Mouse (Mus musculus): ENCODE measurements around the gene Rimbp2. TPM values are rescaled to one million over a fixed set of nuclear protein-coding genes. Genes with fewer than 3 reads are reported as not detected.

Rimbp2 gene
- total and polyA plus RNA-seq, 3 experiments: not detected

- Histone ChIP-seq H3K4me3 (ENCODE audit: control insufficient read depth in 1 of 2, insufficient read depth in 1 of 2, low read depth in 2 of 2, low read length in 2 of 2) (no peak overlapping the region), H3K36me3 (ENCODE audit: control insufficient read depth in 1 of 2, insufficient read depth in 2 of 2, low read length in 2 of 2) (no peaks in the 10 kb centered on the region), H3K9ac (ENCODE audit: control insufficient read depth, low read depth, low read length, poor library complexity, severe bottlenecking) (no peak overlapping the region), H3K27me3 (ENCODE audit: control insufficient read depth in 1 of 2, insufficient read depth in 2 of 2, low read length in 2 of 2) (no peaks in the 10 kb centered on the region), H3K79me2 (ENCODE audit: control insufficient read depth, insufficient read depth, low read length, poor library complexity) (no peaks in the 10 kb centered on the region), H3K9me3 (replicated peaks; ENCODE audit: insufficient read depth, low read length) (no peaks in the 10 kb centered on the region; the same call in 1 of the 2 replicates), H3K27ac (ENCODE audit: control insufficient read depth, low read depth, low read length) (no peak overlapping the region), H3K4me1 (ENCODE audit: control insufficient read depth in 1 of 2, insufficient read depth in 2 of 2, low read length in 2 of 2) (no peaks in the 10 kb centered on the region)
- DNase-seq (ENCODE audit: low read depth, low spot score): no peak
- TF ChIP-seq SMC3 (IDR thresholded peaks at IDR 0.05; ENCODE audit: low read depth, low read length) (no peak), EP300 (IDR thresholded peaks at IDR 0.05; ENCODE audit: low read depth in 1 of 2, low read length in 2 of 2) (no peak), MYB (IDR thresholded peaks at IDR 0.05; ENCODE audit: low read depth, low read length) (no peak), E2F4 (IDR thresholded peaks at IDR 0.05; ENCODE audit: borderline replicate concordance, low read depth, low read length) (no peak), ZMIZ1 (IDR thresholded peaks at IDR 0.05; ENCODE audit: low read depth, low read length) (no peak), MYC (IDR thresholded peaks at IDR 0.05; ENCODE audit: low read depth, low read length) (no peak), RCOR1 (IDR thresholded peaks at IDR 0.05; ENCODE audit: low read depth, low read length) (no peak), RAD21 (IDR thresholded peaks at IDR 0.05; ENCODE audit: low read depth, low read length) (no peak), MEF2A (IDR thresholded peaks at IDR 0.05; ENCODE audit: extremely low read depth, insufficient replicate concordance, low read depth, low read length, poor library complexity, severe bottlenecking) (no peak), GABPA (IDR thresholded peaks at IDR 0.05; ENCODE audit: low read depth, low read length) (no peak), JUND (IDR thresholded peaks at IDR 0.05; ENCODE audit: low read depth, low read length) (no peak), ZKSCAN1 (IDR thresholded peaks at IDR 0.05; ENCODE audit: low read depth, low read length) (no peak), ZNF384 (IDR thresholded peaks at IDR 0.05; ENCODE audit: low read depth, low read length) (no peak)
Measured at GRCm38 (mm10) chr5:128819638-128820285, 133.5 kb downstream of the Rimbp2 start.

GRCm38 (mm10) chr5:128815629-128816028 is 137.7 kb downstream of the Rimbp2 start:
- Histone ChIP-seq H3K27me3 (ENCODE audit: control insufficient read depth in 1 of 2, insufficient read depth in 2 of 2, low read length in 2 of 2) (no peaks in the 10 kb centered on the region), H3K4me1 (ENCODE audit: control insufficient read depth in 1 of 2, insufficient read depth in 2 of 2, low read length in 2 of 2) (no peaks in the 10 kb centered on the region), H3K4me3 (ENCODE audit: control insufficient read depth in 1 of 2, insufficient read depth in 1 of 2, low read depth in 2 of 2, low read length in 2 of 2) (no peak overlapping the region), H3K9me3 (replicated peaks; ENCODE audit: insufficient read depth, low read length) (no peaks in the 10 kb centered on the region; the same call in 1 of the 2 replicates), H3K27ac (ENCODE audit: control insufficient read depth, low read depth, low read length) (no peak overlapping the region), H3K79me2 (ENCODE audit: control insufficient read depth, insufficient read depth, low read length, poor library complexity) (no peaks in the 10 kb centered on the region), H3K36me3 (ENCODE audit: control insufficient read depth in 1 of 2, insufficient read depth in 2 of 2, low read length in 2 of 2) (no peaks in the 10 kb centered on the region), H3K9ac (ENCODE audit: control insufficient read depth, low read depth, low read length, poor library complexity, severe bottlenecking) (no peak overlapping the region)
- TF ChIP-seq MYC (IDR thresholded peaks at IDR 0.05; ENCODE audit: low read depth, low read length) (no peak), USF1 (IDR thresholded peaks at IDR 0.05; ENCODE audit: low read depth, low read length) (no peak), UBTF (IDR thresholded peaks at IDR 0.05; ENCODE audit: borderline replicate concordance, insufficient read depth, low read depth, low read length) (no peak), ZMIZ1 (IDR thresholded peaks at IDR 0.05; ENCODE audit: low read depth, low read length) (no peak), CHD1 (IDR thresholded peaks at IDR 0.05; ENCODE audit: low read depth, low read length) (no peak), SIN3A (IDR thresholded peaks at IDR 0.05; ENCODE audit: low read length) (no peak), POLR2AphosphoS2 (IDR thresholded peaks at IDR 0.05; ENCODE audit: low read length) (no peak), POLR2A (IDR thresholded peaks at IDR 0.05; ENCODE audit: control insufficient read depth in 1 of 2, insufficient read depth in 1 of 2, low read depth in 1 of 2, low read length in 2 of 2, poor library complexity in 1 of 2) (no peak), ZNF384 (IDR thresholded peaks at IDR 0.05; ENCODE audit: low read depth, low read length) (no peak), NRF1 (IDR thresholded peaks at IDR 0.05; ENCODE audit: insufficient read depth, low read depth, low read length, poor library complexity, severe bottlenecking) (no peak), RAD21 (IDR thresholded peaks at IDR 0.05; ENCODE audit: low read depth, low read length) (no peak), ZKSCAN1 (IDR thresholded peaks at IDR 0.05; ENCODE audit: low read depth, low read length) (no peak), MAFK (IDR thresholded peaks at IDR 0.05; ENCODE audit: borderline replicate concordance, low read depth, low read length) (no peak), HCFC1 (IDR thresholded peaks at IDR 0.05; ENCODE audit: low read depth, low read length) (no peak)
- no peak for DNase-seq (ENCODE audit: low read depth, low spot score)

Data from MEL (cell line).